Mouse (Mus musculus) megakaryocyte, embryonic 14.5 days (primary cell): ENCODE data around the gene Mrc2. TPM values are rescaled to one million over a fixed set of nuclear protein-coding genes. Genes with fewer than 3 reads are reported as not detected.

ENCODE experiments used
- H3K27me3 ChIP-seq: replicated peaks from 2 replicates; pipeline ENCODE3; 2012; ENCODE audit warnings: inconsistent platforms
- H3K36me3 ChIP-seq: replicated peaks from 2 replicates; pipeline ENCODE3; 2012; ENCODE audit warnings: low read length, inconsistent platforms, mixed read lengths
- H3K4me1 ChIP-seq: 2 replicates; pipeline ENCODE4 v1.6.1; 2012; ENCODE audit warnings: inconsistent platforms
- H3K4me3 ChIP-seq: replicated peaks from 2 replicates; pipeline ENCODE3; 2012; ENCODE audit warnings: moderate library complexity, mild to moderate bottlenecking, inconsistent platforms
- H3K9me3 ChIP-seq: 2 replicates; pipeline ENCODE4 v1.6.1; 2012; ENCODE audit warnings: inconsistent platforms
- FLI1 ChIP-seq: IDR thresholded peaks from 2 replicates; pipeline ENCODE4 v1.6.1; 2012; ENCODE audit warnings: low read length, inconsistent platforms, mixed read lengths
- GATA1 ChIP-seq: IDR thresholded peaks from 3 replicates; pipeline ENCODE4 v1.6.1; 2012; ENCODE audit warnings: mixed read lengths, low read length, inconsistent platforms, borderline replicate concordance
- polyA plus RNA-seq: library from polyadenylated mRNA; stranded (reverse); fragments of >175 nt; gene quantifications from 2 replicates; pipeline ENCODE4 v1.2.3, GENCODE M21; 2012; ENCODE audit warnings: low replicate concordance; ENCODE audit not compliant: insufficient read depth

The Mrc2 gene
- polyA plus RNA-seq, 1 experiment, result 0.81 TPM

DNA sequence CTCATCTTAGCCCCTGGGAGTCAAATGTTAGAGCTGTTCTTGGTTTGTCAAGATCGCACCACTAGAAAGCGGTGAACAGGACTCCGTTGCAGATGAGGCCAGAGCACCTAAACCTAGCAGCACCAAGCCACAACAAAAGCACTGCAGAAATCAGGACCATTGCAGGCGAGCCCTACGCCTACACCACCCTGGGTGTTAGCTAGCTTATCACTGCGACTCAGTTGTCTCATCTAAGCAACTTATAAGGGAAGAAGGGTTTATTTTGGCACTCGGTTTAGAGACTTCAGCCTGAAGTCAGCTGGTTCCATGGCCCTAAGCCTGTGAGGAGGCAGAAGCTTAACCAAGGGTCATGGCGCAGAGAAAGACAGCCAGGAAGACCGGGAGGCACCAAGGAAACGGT, 3.6 kb downstream of the Mrc2 start:
- Histone ChIP-seq H3K9me3 (no peaks in the 10 kb centered on the region), H3K36me3 (no peaks in the 10 kb centered on the region), H3K27me3 (peaks cover 82% of the 10 kb centered on the region), H3K4me1 (peaks cover 43% of the 10 kb centered on the region), H3K4me3 (no peak overlapping the region)
- no peak for TF ChIP-seq FLI1
- no peak for TF ChIP-seq GATA1

- H3K9me3 ChIP-seq, result no peaks in the 10 kb centered on the region
- H3K36me3 ChIP-seq, result no peaks in the 10 kb centered on the region
- H3K4me1 ChIP-seq, result peaks cover 31% of the 10 kb centered on the region
- H3K27me3 ChIP-seq, result peaks cover 46% of the 10 kb centered on the region
- H3K4me3 ChIP-seq, result no peak overlapping the region
- TF ChIP-seq GATA1, result no peak
- TF ChIP-seq FLI1, result no peak
These were observed 17.8 kb downstream of the Mrc2 start for GRCm38 (mm10) chr11:105310197-105310596.

- Histone ChIP-seq H3K4me1 (peaks cover 31% of the 10 kb centered on the region), H3K27me3 (peaks cover 51% of the 10 kb centered on the region), H3K9me3 (no peaks in the 10 kb centered on the region), H3K4me3 (peak overlapping the region; percentile 73), H3K36me3 (no peaks in the 10 kb centered on the region)
- TF ChIP-seq GATA1 (no peak), FLI1 (no peak)
These were observed 19.0 kb downstream of the Mrc2 start for GRCm38 (mm10) chr11:105311291-105311975.

- no peaks in the 10 kb centered on the region for H3K9me3 ChIP-seq
- H3K27me3 ChIP-seq, result peaks cover 58% of the 10 kb centered on the region
- H3K4me1 ChIP-seq, result peaks cover 31% of the 10 kb centered on the region
- no peaks in the 10 kb centered on the region for H3K36me3 ChIP-seq
- H3K4me3 ChIP-seq, result no peak overlapping the region
- TF ChIP-seq FLI1 (no peak), GATA1 (no peak)
These were observed 20.0 kb downstream of the Mrc2 start for GRCm38 (mm10) chr11:105312311-105312942.

GRCm38 (mm10) chr11:105312972-105313632, 20.7 kb downstream of the Mrc2 start:
- TF ChIP-seq FLI1, result no peak
- no peak for TF ChIP-seq GATA1

DNA sequence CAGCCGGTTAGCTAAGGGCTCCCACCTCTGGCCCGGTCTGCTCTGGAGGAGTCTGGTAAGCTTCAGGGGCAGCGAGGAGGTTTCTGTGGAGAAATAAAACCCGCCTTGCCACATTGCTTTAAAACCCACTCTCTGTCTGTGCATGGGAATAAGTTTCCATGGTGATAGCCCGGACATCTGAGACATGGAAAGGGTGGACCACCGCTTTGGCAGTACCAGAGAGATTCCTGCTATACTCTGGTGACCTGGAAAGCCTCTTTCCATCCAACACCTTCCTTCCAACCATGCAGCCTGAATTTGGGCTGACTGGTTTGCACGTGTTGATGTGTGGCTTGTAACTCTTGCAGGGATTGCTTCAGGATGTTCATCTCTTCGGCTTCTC, 21.2 kb downstream of the Mrc2 start:
- no peaks in the 10 kb centered on the region for H3K36me3 ChIP-seq
- peaks cover 31% of the 10 kb centered on the region for H3K4me1 ChIP-seq
- H3K9me3 ChIP-seq, result no peaks in the 10 kb centered on the region
- H3K4me3 ChIP-seq, result no peak overlapping the region
- peaks cover 58% of the 10 kb centered on the region for H3K27me3 ChIP-seq
- no peak for TF ChIP-seq GATA1
- no peak for TF ChIP-seq FLI1

More at GRCm38 (mm10) chr11:105312972-105313632, 20.7 kb downstream of the Mrc2 start:
- H3K9me3 ChIP-seq, result no peaks in the 10 kb centered on the region
- no peaks in the 10 kb centered on the region for H3K36me3 ChIP-seq
- H3K4me1 ChIP-seq, result peaks cover 31% of the 10 kb centered on the region
- peaks cover 58% of the 10 kb centered on the region for H3K27me3 ChIP-seq
- H3K4me3 ChIP-seq, result no peak overlapping the region

- TF ChIP-seq GATA1, result no peak
- no peak for TF ChIP-seq FLI1
These were observed 22.9 kb downstream of the Mrc2 start for GRCm38 (mm10) chr11:105315296-105315695.

GRCm38 (mm10) chr11:105316121-105316520, 23.7 kb downstream of the Mrc2 start:
- H3K4me1 ChIP-seq, result peaks cover 29% of the 10 kb centered on the region
- H3K9me3 ChIP-seq, result peaks cover 7% of the 10 kb centered on the region
- TF ChIP-seq GATA1 (no peak), FLI1 (no peak)
- H3K36me3 ChIP-seq, result no peaks in the 10 kb centered on the region
- no peak overlapping the region for H3K4me3 ChIP-seq
- peaks cover 56% of the 10 kb centered on the region for H3K27me3 ChIP-seq

More at GRCm38 (mm10) chr11:105315296-105315695, 22.9 kb downstream of the Mrc2 start:
- Histone ChIP-seq H3K36me3 (no peaks in the 10 kb centered on the region), H3K9me3 (peaks cover 5% of the 10 kb centered on the region), H3K4me1 (peaks cover 31% of the 10 kb centered on the region), H3K4me3 (no peak overlapping the region), H3K27me3 (peaks cover 55% of the 10 kb centered on the region)

DNA sequence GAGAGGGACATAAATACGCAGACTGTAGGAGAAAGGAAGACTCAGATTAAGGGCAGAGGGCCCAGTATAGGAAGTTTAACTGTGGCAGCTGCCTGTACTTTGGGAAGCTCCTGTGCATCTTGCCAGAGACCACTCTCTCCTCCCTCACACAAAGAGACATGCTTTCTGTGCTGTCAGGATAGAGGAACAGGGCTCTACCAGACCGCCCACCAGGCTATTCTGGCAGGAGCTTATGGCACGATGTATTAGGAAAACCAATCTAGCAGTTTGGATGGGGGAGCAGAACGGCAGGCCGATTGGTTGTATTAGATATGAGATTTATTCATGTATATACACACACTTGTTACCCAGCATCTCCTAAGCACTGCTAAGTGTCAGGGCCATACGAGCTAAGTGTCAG, 25.3 kb downstream of the Mrc2 start:
- peaks cover 13% of the 10 kb centered on the region for H3K4me1 ChIP-seq
- no peak for TF ChIP-seq GATA1
- TF ChIP-seq FLI1, result no peak
- H3K36me3 ChIP-seq, result no peaks in the 10 kb centered on the region
- H3K4me3 ChIP-seq, result no peak overlapping the region
- H3K9me3 ChIP-seq, result peaks cover 7% of the 10 kb centered on the region
- H3K27me3 ChIP-seq, result peaks cover 44% of the 10 kb centered on the region

- Histone ChIP-seq H3K9me3 (peaks cover 7% of the 10 kb centered on the region), H3K4me3 (no peak overlapping the region), H3K27me3 (peaks cover 29% of the 10 kb centered on the region), H3K4me1 (peaks cover 8% of the 10 kb centered on the region; the same call in 1 of the 2 replicates), H3K36me3 (no peaks in the 10 kb centered on the region)
- no peak for TF ChIP-seq FLI1
- no peak for TF ChIP-seq GATA1
These were observed 28.6 kb downstream of the Mrc2 start for GRCm38 (mm10) chr11:105321090-105321489.
